Mouse (Mus musculus): Measurements from ENCODE around the gene Ctns.

Ctns gene

DNA sequence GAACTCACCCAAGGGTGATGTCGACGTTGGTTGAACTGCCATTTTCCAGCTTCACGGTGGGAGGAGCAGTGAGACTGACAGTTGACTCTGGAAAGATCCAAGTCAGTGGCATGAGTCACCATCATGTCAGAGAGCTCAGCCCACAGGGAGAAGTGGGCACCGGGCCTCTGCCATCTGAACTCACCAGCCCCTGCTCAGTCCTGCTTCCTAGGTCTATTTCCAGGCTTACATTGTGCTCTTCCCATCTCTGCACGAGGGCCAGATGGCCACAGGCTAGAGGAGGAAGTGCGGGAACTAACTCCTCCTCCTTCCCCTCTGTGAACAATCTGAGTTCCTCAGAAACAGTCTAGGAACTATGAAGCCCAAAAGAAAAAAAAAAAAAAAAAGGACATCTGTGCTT, 5.8 kb downstream of the Ctns start:
- no peak for DNase-seq (ENCODE audit: low spot score)

DNA sequence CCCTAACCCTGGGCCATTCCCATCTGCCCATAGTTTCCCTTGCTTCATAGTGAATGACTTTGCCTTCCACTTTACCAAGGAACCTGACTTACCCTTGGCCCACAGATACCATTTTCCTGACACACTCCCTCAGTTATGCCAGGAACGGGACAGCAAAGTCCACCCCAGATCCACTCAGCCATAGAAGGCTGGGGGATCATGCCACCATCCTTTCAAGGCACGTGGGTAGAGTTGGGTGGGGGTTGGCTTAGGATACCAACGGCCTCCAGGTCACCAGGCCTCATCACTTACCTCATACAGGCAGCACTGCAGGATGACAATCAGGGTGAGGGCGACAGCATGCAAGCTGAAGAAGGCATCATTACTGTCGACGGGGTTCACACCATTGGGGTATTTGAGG, 11.6 kb downstream of the Ctns start:
- no peak for DNase-seq (ENCODE audit: low spot score)

DNA sequence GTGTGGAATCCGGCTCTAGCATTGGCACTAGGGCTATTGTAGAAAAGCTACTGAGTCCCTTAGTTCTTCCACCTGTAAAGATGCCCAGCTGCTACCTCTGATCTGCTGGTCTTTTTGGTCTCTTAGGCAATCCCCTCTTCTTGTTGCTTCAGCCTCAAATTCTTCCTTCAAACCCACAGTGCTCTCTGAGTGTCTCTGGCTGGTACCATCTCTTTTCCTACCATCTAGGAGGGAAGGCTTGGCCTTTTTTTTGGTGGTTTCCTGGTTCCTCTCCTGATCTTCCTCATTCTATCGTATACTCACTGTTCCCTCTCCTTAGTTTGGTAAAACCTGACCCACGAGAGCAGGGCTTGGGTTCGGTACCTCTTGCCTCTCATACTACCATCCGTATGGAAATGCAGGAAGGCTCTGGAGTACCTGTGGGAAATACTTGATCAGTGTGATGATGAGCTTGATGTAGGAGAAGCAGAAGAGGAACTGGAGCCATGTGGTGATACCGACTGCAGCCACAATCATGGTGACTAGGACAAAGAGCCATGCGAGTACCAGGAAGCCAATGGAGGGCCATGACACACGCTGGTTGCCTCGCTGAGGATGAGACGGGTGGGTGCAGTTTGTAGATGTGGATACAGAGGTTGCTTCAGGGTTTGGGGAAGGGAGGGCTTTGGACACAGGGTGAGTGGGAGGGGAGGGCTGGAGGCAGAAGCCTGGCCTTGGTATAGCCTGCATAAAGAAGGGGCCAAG, 12.8 kb downstream of the Ctns start:
- DNase-seq (ENCODE audit: low spot score): no peak

DNA sequence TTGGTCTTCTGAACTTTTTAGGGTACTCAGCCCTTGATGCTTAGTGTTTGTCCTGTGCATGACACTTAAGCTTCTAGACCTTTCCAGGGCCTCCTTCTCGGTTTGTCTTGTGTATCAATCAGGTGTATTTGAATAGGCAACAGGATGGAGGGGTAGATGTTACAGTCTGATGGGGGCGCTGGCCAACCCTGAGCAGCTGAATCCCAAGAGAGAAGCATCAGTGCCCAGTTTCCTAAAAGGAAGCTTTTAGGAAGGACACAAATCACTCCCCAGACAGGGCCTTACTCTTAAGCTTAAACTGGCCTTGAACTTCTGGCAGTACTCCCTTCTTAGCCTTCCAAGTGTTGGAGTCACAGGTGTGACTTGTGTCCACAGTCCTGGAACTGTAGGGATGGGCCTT, 20.9 kb downstream of the Ctns start:
- DNase-seq (ENCODE audit: low spot score): no peak

DNA sequence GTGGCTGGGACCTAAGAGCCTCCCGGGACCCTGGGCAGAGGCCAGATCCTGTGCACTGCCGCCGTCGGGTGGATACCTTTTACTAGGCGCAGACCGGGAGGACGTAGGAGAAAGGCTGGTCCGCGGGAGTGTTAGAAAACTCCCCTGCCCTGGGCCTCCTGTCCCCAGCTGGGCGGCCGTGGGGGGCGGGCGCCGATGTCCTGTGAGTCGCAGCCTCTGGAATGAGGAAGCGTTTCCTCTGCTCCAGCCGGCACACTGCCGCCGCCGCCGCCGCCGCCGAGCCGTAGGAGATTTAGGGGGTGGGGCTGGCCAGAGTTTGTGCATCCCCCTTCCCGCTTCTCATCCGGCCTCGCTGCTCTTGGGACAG, 21.4 kb downstream of the Ctns start:
- DNase-seq (ENCODE audit: low spot score): no peak

DNA sequence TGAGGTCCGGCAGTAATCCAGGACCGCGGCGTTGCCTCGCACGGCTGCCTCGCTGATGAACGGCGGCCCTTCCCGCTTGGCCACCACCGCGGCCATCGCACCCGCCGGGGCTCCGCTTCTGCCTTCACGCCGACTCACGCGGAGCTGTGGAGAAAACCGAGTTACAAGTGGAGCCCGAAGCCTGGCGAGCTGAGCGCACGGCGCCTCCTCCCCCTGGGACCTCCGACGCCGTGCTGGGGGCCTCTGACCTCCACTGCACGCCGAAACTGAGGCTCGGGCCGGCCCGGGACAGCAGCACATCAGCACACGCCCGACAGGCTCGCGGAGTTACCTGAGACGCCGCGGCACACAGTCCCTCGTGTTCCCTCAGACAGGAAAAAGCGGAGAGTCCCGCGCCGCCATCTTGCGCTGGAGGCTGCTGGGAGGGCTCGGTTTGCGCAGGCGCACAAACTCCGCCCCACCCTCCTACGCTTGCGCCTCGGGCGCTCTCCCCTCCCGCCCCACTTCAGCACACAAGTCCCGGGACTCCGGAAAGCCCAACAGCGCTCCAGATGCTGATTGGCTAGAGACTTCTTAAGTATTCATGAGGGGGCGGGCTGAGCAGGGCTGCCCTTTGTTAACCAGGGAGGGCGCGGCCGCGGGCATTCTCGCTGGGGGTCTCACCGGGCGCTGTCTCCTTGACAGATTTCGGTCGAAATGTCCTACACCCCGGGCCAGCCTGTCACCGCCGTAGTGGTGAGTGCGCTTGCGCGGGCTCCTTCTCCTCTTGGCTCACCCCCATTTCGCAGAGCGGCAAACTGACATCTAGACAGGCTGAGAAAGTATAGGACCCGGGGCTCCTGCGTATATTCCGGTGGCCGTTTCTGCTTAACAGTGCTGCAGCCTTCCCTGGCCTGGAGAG, 22.0 kb downstream of the Ctns start, which contains the start of the genes Emc6 and Tax1bp3:
Emc6 (minus strand) TSS at position 430 of the 901 bp plus-strand sequence.
Tax1bp3 (plus strand) TSS at position 476 of the 901 bp plus-strand sequence.
- peak; percentile 93 for DNase-seq (ENCODE audit: low spot score)

DNA sequence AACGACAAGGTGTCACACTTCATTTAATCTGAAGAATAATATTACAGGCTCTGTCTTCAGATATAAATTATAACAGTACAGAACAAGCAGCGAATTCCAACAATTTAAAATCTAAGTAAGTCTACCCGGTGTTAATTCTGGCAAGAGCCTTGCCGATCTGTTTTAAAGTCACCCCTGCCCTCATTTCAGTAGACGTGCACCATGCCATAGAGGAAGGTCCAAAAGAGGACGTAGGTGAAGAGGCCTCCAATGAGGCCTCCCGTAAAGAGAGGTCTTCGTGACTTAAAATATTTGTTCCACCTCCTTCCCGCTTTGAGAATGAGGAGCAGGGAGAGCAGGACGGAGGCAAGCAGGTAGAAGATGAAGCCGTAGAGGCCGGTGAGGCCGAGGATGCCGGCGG, 22.7 kb downstream of the Ctns start:
- no peak for DNase-seq (ENCODE audit: low spot score)

DNA sequence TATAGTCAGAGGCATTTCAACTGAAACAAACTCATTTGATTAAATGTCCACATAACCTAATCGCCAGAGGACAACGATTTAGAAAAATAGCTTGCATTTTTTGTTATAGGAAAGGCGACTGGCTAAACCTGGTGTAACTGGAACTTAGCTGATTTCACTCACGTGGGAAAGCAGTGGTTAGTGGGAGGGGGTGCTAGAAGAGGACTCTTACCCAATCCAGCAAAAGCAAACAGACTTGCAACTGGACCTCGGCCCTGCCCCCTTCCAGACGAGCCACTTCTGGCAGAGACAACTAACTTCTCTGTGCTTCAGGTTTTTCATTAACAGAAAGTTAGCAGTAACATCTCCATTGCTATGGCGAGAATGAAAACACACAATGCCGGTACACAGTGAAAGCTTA, 23.2 kb downstream of the Ctns start:
- no peak for DNase-seq (ENCODE audit: low spot score)

DNA sequence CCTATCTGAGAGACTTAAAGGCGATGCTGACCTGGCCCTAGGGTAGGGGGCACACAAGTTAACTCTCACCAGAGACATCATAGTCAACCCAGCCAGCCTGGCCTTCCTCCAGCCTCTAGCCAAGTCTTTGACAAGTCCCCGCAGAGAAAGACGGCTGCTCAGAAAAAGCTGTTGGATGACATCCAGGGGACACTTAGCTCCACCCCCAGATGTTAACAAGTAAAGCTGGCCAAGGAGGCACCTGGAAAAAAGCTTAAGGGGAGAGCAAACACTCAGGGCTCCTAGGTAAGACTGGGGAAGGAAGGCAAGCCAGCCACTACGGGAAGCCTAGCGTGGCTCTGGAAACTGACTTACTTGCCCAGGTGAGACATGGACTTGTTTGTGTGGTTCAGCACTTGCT, 26.7 kb downstream of the Ctns start:
- no peak for DNase-seq (ENCODE audit: low spot score)

DNA sequence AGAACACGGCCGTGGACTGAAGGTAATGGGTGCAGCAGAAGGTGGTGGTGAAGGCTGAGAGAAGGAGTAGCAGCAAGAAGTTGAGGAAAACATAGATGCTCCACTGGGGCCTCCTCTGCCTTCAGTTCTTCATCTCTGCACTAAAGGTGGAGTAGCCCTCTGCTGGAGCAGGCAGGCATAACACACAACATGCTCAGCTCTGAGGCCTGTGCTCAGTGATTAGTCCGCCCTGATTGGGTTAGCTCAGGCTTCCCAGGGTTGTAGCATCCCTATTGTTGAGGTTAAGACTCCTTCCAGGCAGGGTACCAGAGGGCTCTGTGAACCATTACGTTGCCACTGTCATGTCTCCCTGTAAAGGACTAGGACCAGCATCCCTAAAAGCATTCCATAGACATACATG, 29.6 kb downstream of the Ctns start:
- DNase-seq (ENCODE audit: low spot score): no peak

DNA sequence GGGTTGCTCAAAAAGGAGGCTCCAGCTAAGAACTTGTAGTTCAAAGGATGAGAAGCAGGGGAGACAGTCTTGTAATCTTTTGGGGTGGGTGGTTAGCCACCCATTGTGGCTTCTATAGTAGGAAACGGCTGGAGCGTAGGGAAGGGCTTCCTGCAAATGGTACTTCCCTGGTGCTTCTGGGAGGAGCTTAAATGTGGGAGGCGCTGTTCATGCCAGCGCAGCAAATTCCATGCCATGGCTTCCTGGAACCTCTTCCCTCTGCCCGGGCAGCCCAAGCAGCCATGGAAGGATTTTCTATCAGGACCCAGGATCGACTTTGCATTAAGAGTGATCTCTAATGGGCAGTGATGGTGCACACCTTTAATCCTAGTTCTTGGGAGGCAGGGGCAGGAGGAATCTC, 30.3 kb downstream of the Ctns start:
- no peak for DNase-seq (ENCODE audit: low spot score)

DNA sequence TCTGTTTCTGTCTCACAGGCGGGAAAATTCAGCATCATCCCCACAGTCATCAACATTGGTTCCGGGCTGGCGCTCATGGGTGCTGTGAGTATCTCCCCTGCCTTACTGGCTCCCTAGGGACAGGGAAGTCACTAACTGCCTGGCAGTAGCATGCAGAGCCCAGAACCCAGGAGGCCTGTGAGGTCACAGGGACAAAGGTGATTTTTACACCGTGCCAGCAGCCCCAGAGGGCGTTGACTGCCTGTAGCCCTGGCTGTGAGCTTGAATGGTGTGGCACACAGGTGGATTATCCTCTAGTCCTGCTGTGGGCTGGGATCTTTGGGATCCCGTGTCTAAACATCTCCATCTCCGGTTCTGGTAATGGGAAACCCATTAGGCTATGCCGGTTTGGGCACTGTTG, 30.8 kb downstream of the Ctns start:
- DNase-seq (ENCODE audit: low spot score): no peak

DNA sequence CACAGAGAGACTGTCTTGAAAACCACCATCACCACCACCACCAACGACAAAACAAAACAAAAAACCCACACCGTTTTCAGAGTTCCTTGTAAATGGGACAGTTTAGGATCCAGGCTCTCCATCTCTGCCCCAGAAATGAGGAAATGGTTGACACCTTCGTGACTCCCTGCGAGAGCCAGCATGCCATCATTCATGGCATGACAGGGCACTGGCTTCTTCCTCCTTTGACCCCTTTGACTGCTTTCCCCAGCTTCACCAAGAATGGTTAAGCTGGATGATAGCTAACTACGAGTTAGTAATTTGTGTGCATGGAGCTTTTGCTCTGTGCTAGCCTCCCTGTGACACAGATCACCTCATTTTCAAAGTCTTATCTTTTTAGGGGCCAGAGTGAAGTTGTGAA, 36.6 kb downstream of the Ctns start:
- no peak for DNase-seq (ENCODE audit: low spot score)

DNA sequence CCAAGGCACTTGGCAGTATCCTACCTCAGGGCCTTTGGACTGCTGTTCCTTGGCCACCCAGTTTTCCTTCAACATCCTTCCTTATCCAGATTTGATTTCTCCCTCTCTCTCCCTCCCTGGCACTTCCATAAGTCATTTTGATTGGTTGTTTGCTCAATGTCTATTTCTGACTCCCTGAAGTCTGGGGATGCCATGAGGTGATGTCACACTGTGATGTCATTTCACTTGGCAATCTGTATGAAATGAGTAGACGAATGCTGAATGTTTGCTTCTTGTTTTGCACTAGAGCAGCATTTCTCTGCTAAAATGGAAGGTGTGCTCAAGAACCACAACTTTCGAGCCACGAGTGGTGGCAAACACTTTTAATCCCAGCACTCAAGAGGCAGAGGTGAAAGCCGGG, 37.2 kb downstream of the Ctns start:
- DNase-seq (ENCODE audit: low spot score): no peak

DNA sequence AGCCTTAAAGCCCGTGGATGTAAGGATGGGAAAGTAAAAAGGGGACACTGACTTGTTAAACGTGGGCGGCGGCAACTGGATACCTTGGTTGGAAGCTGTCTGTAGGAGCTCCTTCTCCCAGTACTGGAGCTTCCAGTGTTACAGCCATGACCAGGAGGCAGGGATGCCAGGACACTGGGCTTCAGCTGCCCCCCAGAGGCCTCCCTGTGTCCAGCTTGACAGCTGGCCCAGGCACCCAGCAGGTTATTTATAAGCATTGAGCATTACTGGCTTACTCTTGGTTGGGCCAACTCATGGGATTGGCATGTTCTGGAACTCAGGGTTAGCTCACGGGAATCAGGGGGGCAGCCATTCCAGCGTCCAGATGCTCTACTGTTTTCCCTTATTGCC, 38.0 kb downstream of the Ctns start:
- DNase-seq (ENCODE audit: low spot score): no peak

DNA sequence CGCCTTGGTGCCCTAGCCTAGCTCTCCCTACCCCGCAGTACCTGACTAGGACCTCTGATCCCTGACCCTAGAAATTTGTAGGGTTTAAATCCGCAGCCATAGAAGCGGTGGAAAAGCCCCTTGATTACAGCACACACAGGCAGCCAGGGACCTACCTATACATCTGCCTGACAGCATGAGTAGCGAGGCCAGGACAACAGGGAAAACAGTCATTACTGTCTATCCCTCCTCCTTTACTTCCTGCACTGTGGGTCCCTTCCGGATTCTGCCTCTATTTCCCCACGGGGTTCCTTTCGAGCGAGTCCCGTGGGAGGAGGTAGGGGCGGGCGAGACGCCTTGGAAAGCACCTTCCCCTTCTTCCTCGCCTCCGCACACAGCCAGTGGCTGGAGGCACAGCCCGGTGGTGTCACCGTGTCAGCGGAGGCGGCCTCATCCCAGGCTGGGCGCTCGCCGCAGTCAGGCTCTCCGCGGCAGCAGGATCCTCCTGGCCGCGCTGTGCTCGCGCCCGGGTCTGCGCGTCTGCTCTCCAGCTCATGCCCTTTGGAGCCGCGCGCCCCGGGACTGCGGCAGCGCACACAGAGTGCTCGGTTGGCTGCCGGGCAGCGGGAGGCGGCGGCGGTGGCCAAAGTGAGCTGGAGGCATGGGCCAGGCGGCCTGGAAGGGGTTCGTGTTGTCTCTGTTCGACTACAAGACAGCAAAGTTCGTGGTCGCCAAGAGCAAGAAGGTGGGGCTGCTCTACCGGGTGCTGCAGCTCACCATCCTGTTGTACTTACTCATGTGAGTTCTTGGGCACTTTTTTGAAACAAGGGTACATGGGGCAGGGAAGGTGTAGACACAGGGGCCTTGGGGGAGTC, 38.7 kb downstream of the Ctns start, which contains the start of gene P2rx5:
P2rx5 (plus strand) TSS at position 465 of the 854 bp plus-strand sequence.
- DNase-seq (ENCODE audit: low spot score): no peak

DNA sequence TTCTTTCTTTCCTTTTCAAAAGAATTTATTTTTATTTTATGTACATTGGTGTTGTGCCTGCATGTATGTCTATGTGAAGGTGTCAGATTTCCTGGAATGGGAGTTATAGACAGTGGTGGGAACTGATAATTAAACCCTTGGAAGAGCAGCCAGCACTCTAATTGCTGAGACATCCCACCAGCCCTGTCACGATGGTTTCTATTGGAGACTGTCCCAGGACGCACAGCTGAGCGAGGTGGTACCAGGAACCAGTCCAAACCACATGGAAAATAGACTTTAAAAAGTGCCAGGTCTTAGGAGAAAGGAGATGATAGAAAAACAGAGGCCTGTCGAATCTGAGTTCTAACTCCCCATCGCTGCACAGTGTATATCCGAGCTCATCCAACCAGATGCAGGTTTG, 43.8 kb downstream of the Ctns start:
- no peak for DNase-seq (ENCODE audit: low spot score)

DNA sequence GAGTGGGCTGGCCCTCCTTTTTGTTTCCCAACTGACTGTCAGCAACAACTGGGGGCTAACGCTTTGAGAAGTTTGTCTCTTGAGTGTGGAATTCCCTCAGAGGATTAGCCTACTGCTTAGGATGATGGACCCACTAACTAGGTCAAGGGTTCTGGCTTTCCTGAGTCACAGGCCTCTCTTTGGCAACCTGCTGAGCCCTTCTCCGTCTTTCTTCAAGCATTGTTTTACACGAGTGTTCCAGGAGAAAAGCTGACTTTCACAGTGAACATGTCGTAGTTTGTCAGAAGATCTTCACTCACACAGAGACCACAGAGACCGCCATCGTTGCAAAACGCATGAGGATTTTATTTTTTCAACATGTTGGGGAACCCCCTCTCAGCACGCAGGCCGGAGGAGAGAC, 50.6 kb downstream of the Ctns start:
- no peak for DNase-seq (ENCODE audit: low spot score)

DNA sequence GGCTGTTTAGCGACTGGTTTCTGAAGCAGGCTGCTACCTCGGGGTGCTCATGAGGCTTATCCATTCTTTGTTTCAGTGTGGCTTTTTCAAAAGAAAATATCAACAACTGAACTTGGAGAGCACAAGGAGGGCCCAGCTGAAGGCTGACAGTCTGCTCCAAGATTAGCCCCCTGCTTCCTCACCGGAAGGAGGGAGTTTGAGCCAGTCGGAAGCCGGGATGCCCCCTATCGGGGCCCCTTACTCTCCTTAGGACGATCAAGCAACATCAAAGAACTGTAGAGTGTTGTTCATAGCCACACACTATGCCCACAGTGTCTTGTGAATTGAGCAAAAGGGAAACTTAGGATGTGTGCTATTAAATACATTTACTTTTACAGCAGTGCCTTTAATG, 51.9 kb downstream of the Ctns start:
- DNase-seq (ENCODE audit: low spot score): no peak

DNA sequence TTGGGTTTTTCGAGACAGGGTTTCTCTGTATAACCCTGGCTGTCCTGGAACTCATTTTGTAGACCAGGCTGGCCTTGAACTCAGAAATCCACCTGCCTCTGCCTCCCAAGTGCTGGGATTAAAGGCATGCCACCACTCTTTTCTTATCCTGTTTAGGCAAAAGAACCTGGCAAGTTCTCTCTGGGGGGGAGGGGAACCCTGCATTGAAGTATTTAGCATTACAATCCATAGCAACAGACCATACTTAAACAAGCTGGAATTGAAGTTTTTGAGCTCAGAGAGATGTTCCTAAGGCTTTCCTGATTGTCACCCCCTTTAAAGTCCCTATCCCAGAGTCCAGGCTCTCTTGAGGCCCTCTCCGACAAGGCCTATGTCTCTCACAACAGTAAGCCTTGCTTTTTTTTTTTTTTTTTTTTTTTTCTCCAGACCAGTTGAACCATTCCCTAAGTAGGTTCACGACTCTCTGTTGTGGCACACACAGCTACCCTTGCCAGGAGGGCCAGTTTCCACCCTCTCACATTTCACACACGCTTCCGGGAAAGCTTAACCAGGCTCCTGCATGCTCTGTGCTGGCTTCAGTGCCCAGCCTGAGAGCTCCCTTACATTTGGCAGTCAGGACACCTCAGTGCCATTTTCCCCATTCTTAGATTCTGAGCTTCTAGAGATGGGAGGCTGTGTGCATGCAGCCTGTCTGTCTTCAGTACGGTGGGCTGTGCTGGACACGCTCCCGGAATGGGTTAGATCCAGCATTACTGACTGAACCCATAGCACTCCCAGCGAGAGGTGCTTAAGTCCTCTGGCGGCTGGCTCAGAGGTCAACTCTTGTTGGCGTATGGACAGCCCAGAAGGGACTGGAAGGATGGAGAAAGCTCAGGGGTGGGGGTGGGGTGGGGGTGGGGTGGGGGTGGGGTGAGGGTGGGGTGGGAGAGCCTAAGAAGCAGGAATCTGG, 52.5 kb downstream of the Ctns start:
- no peak for DNase-seq (ENCODE audit: low spot score)

DNA sequence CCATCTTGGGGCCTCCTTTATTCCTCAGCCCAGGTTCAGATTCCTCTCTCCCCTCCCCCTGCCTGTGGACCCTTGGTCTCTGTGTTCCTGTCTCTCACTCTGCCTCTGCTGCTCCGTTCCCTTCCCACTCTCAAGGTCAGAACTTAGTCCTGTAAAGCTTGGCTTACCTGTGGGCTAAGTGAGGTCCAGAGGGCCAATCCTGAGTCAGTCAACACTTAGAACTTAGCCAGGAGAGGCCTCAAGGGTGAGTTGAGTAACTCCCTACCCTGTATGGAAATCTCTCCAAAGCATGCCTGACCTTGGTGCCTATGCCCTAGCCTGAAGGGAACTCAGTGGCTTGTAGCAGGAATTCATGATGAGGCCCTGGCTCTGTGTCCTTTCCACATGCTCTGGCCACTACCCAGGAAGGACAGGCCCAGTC, 54.6 kb downstream of the Ctns start:
- DNase-seq (ENCODE audit: low spot score): no peak
